Mouse (Mus musculus): ENCODE measurements around the gene Arl3.

DNA sequence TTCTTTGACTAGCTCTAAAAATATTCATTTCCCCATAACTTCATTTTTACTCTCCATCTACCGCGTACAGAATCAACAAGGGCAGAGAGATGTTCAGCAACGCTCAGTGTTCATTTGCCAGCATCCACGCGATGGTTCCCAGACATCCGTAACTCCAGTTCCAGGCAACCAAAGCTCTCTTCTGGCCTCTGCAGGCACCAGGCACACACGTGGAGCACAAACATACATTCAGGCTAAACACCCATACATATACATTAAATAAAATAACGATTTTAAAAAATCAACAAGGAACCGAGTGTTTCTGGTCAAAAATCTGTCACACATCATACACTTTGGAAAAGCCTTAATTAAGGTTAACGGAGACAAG lies 1.1 kb downstream of the Arl3 start:
- TF ChIP-seq MYOD1 (IDR thresholded peaks at IDR 0.05; ENCODE audit: control insufficient read depth in 1 of 3, insufficient read length in 2 of 3, low read depth in 2 of 3) (no peak), MAX (IDR thresholded peaks at IDR 0.05; ENCODE audit: low read depth) (no peak), MYOG (IDR thresholded peaks at IDR 0.05; ENCODE audit: control insufficient read depth in 1 of 3, insufficient read depth in 1 of 3, insufficient read length in 2 of 3, low read depth in 2 of 3) (no peak), USF1 (IDR thresholded peaks at IDR 0.05; ENCODE audit: low read depth) (no peak), POLR2A (IDR thresholded peaks at IDR 0.05; ENCODE audit: insufficient read length, low read depth) (no peak), E2F4 (IDR thresholded peaks at IDR 0.05; ENCODE audit: insufficient read depth) (no peak), TCF3 (IDR thresholded peaks at IDR 0.05; ENCODE audit: insufficient read length, low read depth) (no peak), POLR2AphosphoS2 (IDR thresholded peaks at IDR 0.05; ENCODE audit: insufficient read length, low read depth) (no peak), CEBPB (IDR thresholded peaks at IDR 0.05; ENCODE audit: insufficient read depth, poor library complexity, severe bottlenecking) (no peak), SRF (IDR thresholded peaks at IDR 0.05; ENCODE audit: control insufficient read depth, insufficient read length, low read depth) (no peak), REST (IDR thresholded peaks at IDR 0.05; ENCODE audit: insufficient read depth, insufficient read length) (no peak), TCF12 (IDR thresholded peaks at IDR 0.05; ENCODE audit: insufficient read depth, poor library complexity, severe bottlenecking) (no peak)

Measured in myocyte (in vitro differentiated cells).